Mouse (Mus musculus): ENCODE measurements around the gene Gm28891. TPM values are rescaled to one million over a fixed set of nuclear protein-coding genes. Genes with fewer than 3 reads are reported as not detected.
"Not testable (repeated sequence)": the region's sequence is repeated elsewhere in the genome, so short reads cannot be mapped to it uniquely, and the experiment has no call there.

Gene Gm28891
- total RNA-seq (2021) = not detected
- long read RNA-seq, experiment 1 = 0 reads
- long read RNA-seq, experiment 2 = 0 reads

GRCm38 (mm10) chrY:60240902-60241301, at the start of gene Gm28891:
Gm28891 (plus strand) TSS chrY:60241202.
- DNase-seq (ENCODE audit: low spot score) = not testable (repeated sequence)

Data from gastrocnemius, adult 18-20 months (tissue).